Mouse (Mus musculus): Measurements from ENCODE around the gene Gm39115.
A peak's percentile ranks its signal among the peaks of the same experiment; 100 is the strongest.

Gene Gm39115

GRCm38 (mm10) chr7:142095183-142095931 lies 40.5 kb downstream of the Gm39115 start, which contains the start of gene Dusp8:
Gene Dusp8 (minus strand): TSS chr7:142095843.
- peak; percentile 97 to 98 for DNase-seq

GRCm38 (mm10) chr7:142094301-142095143 lies 41.3 kb downstream of the Gm39115 start:
- DNase-seq = peak; percentile 74 to 81

- DNase-seq = peak in 1 of 2 experiments; percentile 17
Observed at GRCm38 (mm10) chr7:142093696-142094240, 42.1 kb downstream of the Gm39115 start.

GRCm38 (mm10) chr7:142092991-142093390 lies 42.8 kb downstream of the Gm39115 start:
- DNase-seq = peak in 1 of 2 experiments; percentile 14

- no peak for DNase-seq
Observed at GRCm38 (mm10) chr7:142091848-142092247, 44.0 kb downstream of the Gm39115 start.

GRCm38 (mm10) chr7:142089648-142090447 lies 46.0 kb downstream of the Gm39115 start:
- peak in 1 of 2 experiments; percentile 32 for DNase-seq

GRCm38 (mm10) chr7:142088886-142089285 lies 46.9 kb downstream of the Gm39115 start:
- peak in 1 of 2 experiments; percentile 31 for DNase-seq

GRCm38 (mm10) chr7:142087069-142087652 lies 48.7 kb downstream of the Gm39115 start:
- DNase-seq = no peak

GRCm38 (mm10) chr7:142086159-142086905 lies 49.5 kb downstream of the Gm39115 start:
- DNase-seq = no peak
